Mouse (Mus musculus) kidney, adult 9 months (tissue): ENCODE data around the gene Gm42906.
A peak's percentile ranks its signal among the peaks of the same experiment; 100 is the strongest.

Experiments used
- DNase-seq: peaks from one replicate; pipeline ENCODE4 v3.0.0; 2022

The Gm42906 gene

GRCm38 (mm10) chr5:151428113-151428756 lies at the start of gene Gm42906:
TSS of gene Gm42906 (minus strand) at chr5:151428163.
- DNase-seq, result no peak

- DNase-seq, result peak; percentile 9
Measured at GRCm38 (mm10) chr5:151445695-151446094, 17.7 kb upstream of the Gm42906 start.

GRCm38 (mm10) chr5:151435106-151435505 lies 7.1 kb upstream of the Gm42906 start:
- no peak for DNase-seq

- no peak for DNase-seq
Measured at GRCm38 (mm10) chr5:151426466-151426865, 1.5 kb downstream of the Gm42906 start.

GRCm38 (mm10) chr5:151422692-151423091 lies 5.3 kb downstream of the Gm42906 start:
- DNase-seq, result no peak

GRCm38 (mm10) chr5:151421859-151422258 lies 6.1 kb downstream of the Gm42906 start:
- no peak for DNase-seq

GRCm38 (mm10) chr5:151418551-151418950 lies 9.4 kb downstream of the Gm42906 start:
- DNase-seq, result no peak

GRCm38 (mm10) chr5:151417421-151418038 lies 10.4 kb downstream of the Gm42906 start:
- no peak for DNase-seq

GRCm38 (mm10) chr5:151416988-151417387 lies 11.0 kb downstream of the Gm42906 start:
- no peak for DNase-seq

- DNase-seq, result no peak
Measured at GRCm38 (mm10) chr5:151413617-151414016, 14.3 kb downstream of the Gm42906 start.

GRCm38 (mm10) chr5:151412666-151413463 lies 15.1 kb downstream of the Gm42906 start:
- DNase-seq, result no peak

- DNase-seq, result no peak
Measured at GRCm38 (mm10) chr5:151410006-151410405, 18.0 kb downstream of the Gm42906 start.

GRCm38 (mm10) chr5:151409282-151409681 lies 18.7 kb downstream of the Gm42906 start:
- DNase-seq, result no peak

- DNase-seq, result no peak
Measured at GRCm38 (mm10) chr5:151408124-151408900, 19.7 kb downstream of the Gm42906 start.

- DNase-seq, result no peak
Measured at GRCm38 (mm10) chr5:151407493-151407892, 20.5 kb downstream of the Gm42906 start.

GRCm38 (mm10) chr5:151406276-151406675 lies 21.7 kb downstream of the Gm42906 start:
- no peak for DNase-seq

GRCm38 (mm10) chr5:151405314-151405903 lies 22.6 kb downstream of the Gm42906 start:
- no peak for DNase-seq

- no peak for DNase-seq
Measured at GRCm38 (mm10) chr5:151403586-151403985, 24.4 kb downstream of the Gm42906 start.

GRCm38 (mm10) chr5:151400557-151400944 lies 27.4 kb downstream of the Gm42906 start:
- DNase-seq, result no peak

- no peak for DNase-seq
Measured at GRCm38 (mm10) chr5:151399918-151400556, 27.9 kb downstream of the Gm42906 start.

- DNase-seq, result no peak
Measured at GRCm38 (mm10) chr5:151396119-151396518, 31.8 kb downstream of the Gm42906 start.

- no peak for DNase-seq
Measured at GRCm38 (mm10) chr5:151394690-151395089, 33.3 kb downstream of the Gm42906 start.
